Mouse (Mus musculus) adrenal gland, adult 2 months (tissue): ENCODE data around the gene Olfr1437. TPM values are rescaled to one million over a fixed set of nuclear protein-coding genes. Genes with fewer than 3 reads are reported as not detected.
"Not testable (repeated sequence)": the region's sequence is repeated elsewhere in the genome, so short reads cannot be mapped to it uniquely, and the experiment has no call there.

ENCODE experiments used
- DNase-seq: peaks from one replicate; pipeline ENCODE4 v3.0.0; 2021
- long read RNA-seq: library from polyadenylated mRNA; stranded (forward); transcript quantifications from one replicate; pipeline ENCODE4 v2.0.0, GENCODE M21; 2021
- polyA plus RNA-seq: library from polyadenylated mRNA; depleted of rRNA; stranded (reverse); fragments of >200 nt; gene quantifications from 2 replicates; pipeline ENCODE4 v1.2.3, GENCODE M21; 2012; rRNA removed
- total RNA-seq, 2 experiments: library from RNA; stranded (reverse); gene quantifications; 2 replicates each; pipeline ENCODE4 v1.2.3; 2021

Olfr1437 gene
- total RNA-seq (not detected), polyA plus RNA-seq (not detected in 2 replicates)
- long read RNA-seq, result 0 reads

GRCm38 (mm10) chr19:12325001-12325400 lies at the start of gene Olfr1437:
Gene Olfr1437 (minus strand): TSS chr19:12325101.
- DNase-seq, result no peak

- DNase-seq, result peak; percentile 4
Observed at GRCm38 (mm10) chr19:12374465-12375025, 49.6 kb upstream of the Olfr1437 start.

- DNase-seq, result no peak
Observed at GRCm38 (mm10) chr19:12373004-12373403, 48.1 kb upstream of the Olfr1437 start.

GRCm38 (mm10) chr19:12335810-12336209 lies 10.9 kb upstream of the Olfr1437 start, which contains the start of gene Olfr1438-ps1:
Gene Olfr1438-ps1 (minus strand): TSS chr19:12335910.
- no peak for DNase-seq

- DNase-seq, result not testable (repeated sequence)
Observed at GRCm38 (mm10) chr19:12299030-12299429, 25.9 kb downstream of the Olfr1437 start, which contains the start of gene Olfr1436. Gene Olfr1436 (minus strand): TSS chr19:12299130.

- no peak for DNase-seq
Observed at GRCm38 (mm10) chr19:12292979-12293378, 31.9 kb downstream of the Olfr1437 start.

GRCm38 (mm10) chr19:12279554-12279953 lies 45.3 kb downstream of the Olfr1437 start, which contains the start of gene Olfr1434:
Gene Olfr1434 (plus strand): TSS chr19:12279854.
- no peak for DNase-seq

Other genes starting within 250 kb of the Olfr1437 start
- not detected for gene Olfr1425, start 247.4 kb downstream of the Olfr1437 start, total RNA-seq
- gene Olfr1425, start 247.4 kb downstream of the Olfr1437 start, polyA plus RNA-seq, result not detected in 2 replicates
- gene Olfr1426, start 233.1 kb downstream of the Olfr1437 start, total RNA-seq, result not detected
- gene Olfr1426, start 233.1 kb downstream of the Olfr1437 start, polyA plus RNA-seq, result not detected in 2 replicates
- not detected for gene Olfr1427, start 221.8 kb downstream of the Olfr1437 start, total RNA-seq
- not detected in 2 replicates for gene Olfr1427, start 221.8 kb downstream of the Olfr1437 start, polyA plus RNA-seq
- not detected for gene Olfr1428, start 209.2 kb downstream of the Olfr1437 start, total RNA-seq
- gene Olfr1428, start 209.2 kb downstream of the Olfr1437 start, polyA plus RNA-seq, result not detected in 2 replicates
- not detected for gene Olfr76, start 201.9 kb downstream of the Olfr1437 start, total RNA-seq
- not detected in 2 replicates for gene Olfr76, start 201.9 kb downstream of the Olfr1437 start, polyA plus RNA-seq
- not detected for gene Olfr1555-ps1, start 155.0 kb downstream of the Olfr1437 start, total RNA-seq
- not detected in 2 replicates for gene Olfr1555-ps1, start 155.0 kb downstream of the Olfr1437 start, polyA plus RNA-seq
- gene Olfr1431, start 124.5 kb downstream of the Olfr1437 start, total RNA-seq, result not detected
- not detected in 2 replicates for gene Olfr1431, start 124.5 kb downstream of the Olfr1437 start, polyA plus RNA-seq
- not detected for gene Olfr1432, start 92.5 kb downstream of the Olfr1437 start, total RNA-seq
- gene Olfr1432, start 92.5 kb downstream of the Olfr1437 start, polyA plus RNA-seq, result not detected in 2 replicates
- gene Olfr262, start 83.4 kb downstream of the Olfr1437 start, total RNA-seq, result not detected
- gene Olfr262, start 83.4 kb downstream of the Olfr1437 start, polyA plus RNA-seq, result not detected in 2 replicates
- gene Olfr235, start 64.1 kb downstream of the Olfr1437 start, total RNA-seq, result not detected
- gene Olfr235, start 64.1 kb downstream of the Olfr1437 start, polyA plus RNA-seq, result not detected in 2 replicates
- not detected for gene Olfr1434, start 45.2 kb downstream of the Olfr1437 start, total RNA-seq
- gene Olfr1434, start 45.2 kb downstream of the Olfr1437 start, polyA plus RNA-seq, result not detected in 2 replicates
- not detected for gene Olfr1436, start 26.0 kb downstream of the Olfr1437 start, total RNA-seq
- gene Olfr1436, start 26.0 kb downstream of the Olfr1437 start, polyA plus RNA-seq, result not detected in 2 replicates
- gene Olfr1438-ps1, start 10.8 kb upstream of the Olfr1437 start, total RNA-seq, result not detected
- not detected in 2 replicates for gene Olfr1438-ps1, start 10.8 kb upstream of the Olfr1437 start, polyA plus RNA-seq
- gene Olfr1440, start 62.2 kb upstream of the Olfr1437 start, total RNA-seq, result not detected
- gene Olfr1440, start 62.2 kb upstream of the Olfr1437 start, polyA plus RNA-seq, result not detected in 2 replicates
- gene Olfr1441, start 92.3 kb upstream of the Olfr1437 start, total RNA-seq, result not detected
- gene Olfr1441, start 92.3 kb upstream of the Olfr1437 start, polyA plus RNA-seq, result not detected in 2 replicates
- gene Pfpl, start 102.8 kb upstream of the Olfr1437 start, total RNA-seq, result not detected
- not detected in 2 replicates for gene Pfpl, start 102.8 kb upstream of the Olfr1437 start, polyA plus RNA-seq
- gene Mpeg1, start 135.7 kb upstream of the Olfr1437 start, total RNA-seq, result 10 to 100 TPM; 28.3 to 31.6 TPM
- gene Mpeg1, start 135.7 kb upstream of the Olfr1437 start, polyA plus RNA-seq, result 3.1 and 4.1 TPM in 2 replicates
- gene Dtx4, start 176.4 kb upstream of the Olfr1437 start, total RNA-seq, result 10 to 100 TPM; 16.7 to 24.2 TPM
- gene Dtx4, start 176.4 kb upstream of the Olfr1437 start, polyA plus RNA-seq, result 9.2 and 10.8 TPM in 2 replicates
- 1 to 10 TPM; 3.8 to 4.4 TPM for gene Fam111a, start 220.6 kb upstream of the Olfr1437 start, total RNA-seq
- gene Fam111a, start 220.6 kb upstream of the Olfr1437 start, polyA plus RNA-seq, result 0.09 and 0.18 TPM in 2 replicates